In the genomic region with DNA sequence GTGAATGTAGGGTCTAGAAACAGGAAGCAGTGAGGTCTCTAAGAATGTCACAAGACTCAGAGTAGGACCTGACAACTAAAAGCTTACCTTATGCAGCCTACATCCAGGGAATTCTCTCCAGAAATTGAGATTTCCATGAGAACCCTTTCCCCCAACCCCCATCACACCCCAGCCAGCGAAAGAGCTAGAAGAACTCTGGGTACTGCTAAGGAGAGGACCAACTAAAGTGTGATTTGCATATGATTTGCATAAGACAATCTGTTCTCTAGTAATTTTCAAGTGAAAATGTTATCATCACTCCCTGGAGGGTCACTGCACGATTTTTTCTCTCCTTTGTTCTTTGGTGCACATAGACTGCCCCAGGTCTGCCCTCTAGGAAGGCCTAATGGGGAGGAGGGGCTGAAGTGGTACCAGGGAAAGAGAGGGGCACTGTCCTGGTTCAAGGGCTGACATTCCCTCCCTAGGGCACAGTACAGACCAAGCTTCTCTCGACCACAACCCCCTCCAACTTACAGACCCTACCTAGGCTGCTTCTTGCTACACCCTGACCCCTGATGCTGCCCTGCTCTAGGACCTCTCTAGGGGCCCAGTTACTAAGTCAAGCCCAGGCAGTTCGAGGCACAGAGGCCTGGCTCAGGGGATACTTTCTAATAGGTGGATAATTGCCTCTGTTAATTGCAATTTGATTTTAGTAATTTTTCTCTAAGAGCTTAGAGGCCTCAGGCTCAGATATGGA, we compare ENCODE assay signal across 25 mouse cellular contexts.
A peak's percentile ranks its signal among the peaks of the same experiment; 100 is the strongest.
DNase-seq lines count a peak whose midpoint lies in the region; ATAC-seq and TF ChIP-seq lines count a peak whose summit lies in the region.
"Had no signal": no experiment of that assay in that cellular context is flagged by ENCODE, and none has a peak within 500 bp of the region (broad histone marks: within the 10 kb centered on the region; RNA-seq: fewer than 3 reads in every experiment).

No protein-coding gene starts in this region.

- TF ChIP-seq CTCF in CH12.LX (conservative IDR thresholded peaks at IDR 0.05 in 1 of 2, IDR thresholded peaks at IDR 0.05 in 1 of 2; ENCODE audit: low read depth in 2 of 2, low read length in 2 of 2) = no peak

- no peak for TF ChIP-seq POLR2A in CH12.LX (IDR thresholded peaks at IDR 0.05; ENCODE audit: low read depth, low read length)

- TF ChIP-seq RAD21 in CH12.LX (IDR thresholded peaks at IDR 0.05; ENCODE audit: low read depth, low read length) = no peak

- H3K4me2 ChIP-seq in forebrain, embryonic 15.5 days (replicated peaks) = no peak overlapping the region
- H3K4me2 ChIP-seq in midbrain, embryonic 12.5 days (replicated peaks) = no peak overlapping the region
- no peak overlapping the region for H3K4me2 ChIP-seq in midbrain, embryonic 11.5 days
- H3K4me2 ChIP-seq in CH12.LX (ENCODE audit: insufficient read depth, low read depth, poor library complexity, severe bottlenecking) = no peak overlapping the region
- H3K4me2 ChIP-seq in forebrain, embryonic 16.5 days (ENCODE audit: low read length) = no peak overlapping the region
- H3K4me2 ChIP-seq: heart, embryonic 12.5 days; kidney, embryonic 15.5 days; liver, embryonic 13.5 days; lung, embryonic 14.5 days had no signal

- H3K79me2 ChIP-seq in CH12.LX (replicated peaks; ENCODE audit: control insufficient read depth, extremely low read depth, insufficient read depth, poor library complexity, severe bottlenecking) = no peaks in the 10 kb centered on the region

- peaks cover 36% of the 10 kb centered on the region for H3K4me1 ChIP-seq in forebrain, embryonic 15.5 days
- peaks cover 28% of the 10 kb centered on the region for H3K4me1 ChIP-seq in forebrain, embryonic 10.5 days
- H3K4me1 ChIP-seq in midbrain, embryonic 12.5 days = peaks cover 13% of the 10 kb centered on the region
- H3K4me1 ChIP-seq in midbrain, embryonic 11.5 days (ENCODE audit: control insufficient read depth, insufficient read depth, low read length) = peaks cover 6% of the 10 kb centered on the region; the same call in 1 of the 2 replicates
- peaks cover 3 to 16% of the 10 kb centered on the region in 2 experiments; a peak in 2 of 4 replicates for H3K4me1 ChIP-seq in CH12.LX (ENCODE audit: control insufficient read depth in 1 of 2, insufficient read depth in 2 of 2)
- H3K4me1 ChIP-seq in forebrain, embryonic 16.5 days (replicated peaks; ENCODE audit: control insufficient read depth, insufficient read depth, low read length) = peaks cover 16% of the 10 kb centered on the region
- H3K4me1 ChIP-seq in heart, embryonic 10.5 days = peaks cover 28% of the 10 kb centered on the region

- dilution Hi-C loops in CH12.LX (cut with MboI; ENCODE audit: extremely low pct_ligation_motif_present, extremely low pct_unique_long_range_greater_than_20kb, low sequenced_read_pairs) = no loop called here

- no peak overlapping the region for H3K9ac ChIP-seq in forebrain, embryonic 15.5 days (replicated peaks)
- no peak overlapping the region for H3K9ac ChIP-seq in midbrain, embryonic 12.5 days (replicated peaks)
- no peak overlapping the region for H3K9ac ChIP-seq in midbrain, embryonic 11.5 days (ENCODE audit: low read length)
- H3K9ac ChIP-seq in CH12.LX (ENCODE audit: insufficient read depth, low read depth) = no peak overlapping the region
- no peak overlapping the region for H3K9ac ChIP-seq in forebrain, embryonic 16.5 days (replicated peaks; ENCODE audit: low read depth, low read length)
- H3K9ac ChIP-seq: heart, embryonic 12.5 days; kidney, embryonic 15.5 days; liver, embryonic 13.5 days; lung, embryonic 14.5 days had no signal

- no peaks in the 10 kb centered on the region for H3K9me3 ChIP-seq in forebrain, embryonic 15.5 days
- no peaks in the 10 kb centered on the region for H3K9me3 ChIP-seq in forebrain, embryonic 10.5 days
- H3K9me3 ChIP-seq in midbrain, embryonic 12.5 days = no peaks in the 10 kb centered on the region
- no peaks in the 10 kb centered on the region for H3K9me3 ChIP-seq in midbrain, embryonic 11.5 days (ENCODE audit: control insufficient read depth, low read length)
- H3K9me3 ChIP-seq in CH12.LX (replicated peaks; ENCODE audit: low read length) = no peaks in the 10 kb centered on the region
- H3K9me3 ChIP-seq in forebrain, embryonic 16.5 days (ENCODE audit: control insufficient read depth, low read length) = no peaks in the 10 kb centered on the region
- no peaks in the 10 kb centered on the region for H3K9me3 ChIP-seq in heart, embryonic 10.5 days
- H3K9me3 ChIP-seq: G1E; heart, embryonic 12.5 days; kidney, embryonic 15.5 days; liver, embryonic 13.5 days; megakaryocyte, embryonic 14.5 days had no signal

- in situ Hi-C loops in CH12.LX (cut with MboI; ENCODE audit: low pct_ligation_motif_present, low pct_unique_long_range_greater_than_20kb, low sequenced_read_pairs) = no loop called here

- peak overlapping the region; percentile 80 for H3K27ac ChIP-seq in forebrain, embryonic 15.5 days (replicated peaks)
- H3K27ac ChIP-seq in forebrain, embryonic 10.5 days = no peak overlapping the region
- H3K27ac ChIP-seq in midbrain, embryonic 12.5 days (replicated peaks) = no peak overlapping the region
- no peak overlapping the region for H3K27ac ChIP-seq in midbrain, embryonic 11.5 days (ENCODE audit: low read depth, low read length)
- H3K27ac ChIP-seq in CH12.LX (ENCODE audit: insufficient read depth, low read depth) = no peak overlapping the region
- H3K27ac ChIP-seq in forebrain, embryonic 16.5 days (ENCODE audit: low read length) = peak overlapping the region; percentile 79
- H3K27ac ChIP-seq in heart, embryonic 10.5 days = no peak overlapping the region
- H3K27ac ChIP-seq: kidney, embryonic 15.5 days; liver, embryonic 13.5 days had no signal

- DNase-seq in forebrain, embryonic 10.5 days (ENCODE audit: extremely low spot score, low spot score) = no peak
- DNase-seq in midbrain, embryonic 11.5 days (ENCODE audit: low spot score, missing footprints) = no peak
- DNase-seq in CH12.LX (ENCODE audit: extremely low read depth) = peak; percentile 13
- DNase-seq in heart, embryonic 10.5 days (ENCODE audit: low spot score) = no peak
- DNase-seq in thymus, postnatal 0 days (ENCODE audit: low spot score) = no peak
- DNase-seq: adrenal gland, adult 2 months; cerebellum, adult 18-20 months; cerebellum, postnatal 25 days; gastrocnemius, postnatal 14 days; heart, adult 11 months; heart, postnatal 10 days; kidney, adult 11 months; kidney, postnatal 36 days; liver, embryonic 13.5 days; lung, embryonic 14.5 days; lung, postnatal 36 days; right cerebral cortex, postnatal 25 days; spleen, adult 18-20 months had no signal

- no peaks in the 10 kb centered on the region for H3K27me3 ChIP-seq in forebrain, embryonic 15.5 days
- H3K27me3 ChIP-seq in forebrain, embryonic 10.5 days (ENCODE audit: poor library complexity, severe bottlenecking) = peaks cover 98% of the 10 kb centered on the region
- peaks cover 85% of the 10 kb centered on the region for H3K27me3 ChIP-seq in midbrain, embryonic 12.5 days
- peaks cover 33% of the 10 kb centered on the region for H3K27me3 ChIP-seq in midbrain, embryonic 11.5 days (ENCODE audit: control insufficient read depth, insufficient read depth, low read length)
- H3K27me3 ChIP-seq in CH12.LX (replicated peaks) = no peaks in the 10 kb centered on the region
- H3K27me3 ChIP-seq in forebrain, embryonic 16.5 days (replicated peaks; ENCODE audit: control insufficient read depth, insufficient read depth, low read length) = no peaks in the 10 kb centered on the region; the same call in 1 of the 2 replicates
- peaks cover 66% of the 10 kb centered on the region for H3K27me3 ChIP-seq in heart, embryonic 10.5 days (ENCODE audit: insufficient read depth, poor library complexity, severe bottlenecking)

- H3K4me3 ChIP-seq in forebrain, embryonic 15.5 days = no peak overlapping the region
- no peak overlapping the region for H3K4me3 ChIP-seq in forebrain, embryonic 10.5 days
- no peak overlapping the region for H3K4me3 ChIP-seq in midbrain, embryonic 12.5 days
- no peak overlapping the region for H3K4me3 ChIP-seq in midbrain, embryonic 11.5 days (ENCODE audit: low read depth, low read length)
- H3K4me3 ChIP-seq in CH12.LX (replicated peaks in 1 of 3; ENCODE audit: low read depth in 2 of 3, low read length in 2 of 3, poor library complexity in 1 of 3) = no peak overlapping the region
- no peak overlapping the region for H3K4me3 ChIP-seq in forebrain, embryonic 16.5 days (replicated peaks; ENCODE audit: low read length)
- H3K4me3 ChIP-seq in heart, embryonic 10.5 days = no peak overlapping the region
- H3K4me3 ChIP-seq: heart, embryonic 12.5 days; kidney, embryonic 15.5 days; liver, embryonic 13.5 days; megakaryocyte, embryonic 14.5 days had no signal

- no peak for TF ChIP-seq EP300 in CH12.LX (IDR thresholded peaks at IDR 0.05; ENCODE audit: low read length)

- WGBS in forebrain, embryonic 15.5 days = 55% methylated on average over 4 of the region's 4 CpGs
- WGBS in forebrain, embryonic 10.5 days = 64% methylated on average over 4 of the region's 4 CpGs
- WGBS in midbrain, embryonic 12.5 days = 51% methylated on average over 4 of the region's 4 CpGs
- 54% methylated on average over 4 of the region's 4 CpGs for WGBS in midbrain, embryonic 11.5 days
- 43% methylated on average over 4 of the region's 4 CpGs for WGBS in forebrain, embryonic 16.5 days
- WGBS in heart, embryonic 10.5 days = 68% methylated on average over 4 of the region's 4 CpGs

- no peaks in the 10 kb centered on the region for H3K36me3 ChIP-seq in forebrain, embryonic 15.5 days
- H3K36me3 ChIP-seq in forebrain, embryonic 10.5 days (replicated peaks) = no peaks in the 10 kb centered on the region
- no peaks in the 10 kb centered on the region for H3K36me3 ChIP-seq in midbrain, embryonic 12.5 days
- H3K36me3 ChIP-seq in midbrain, embryonic 11.5 days (ENCODE audit: control insufficient read depth, insufficient read depth, low read length) = no peaks in the 10 kb centered on the region
- no peaks in the 10 kb centered on the region for H3K36me3 ChIP-seq in CH12.LX (replicated peaks in 1 of 2; ENCODE audit: control insufficient read depth in 1 of 2, insufficient read depth in 1 of 2, low read length in 1 of 2)
- H3K36me3 ChIP-seq in forebrain, embryonic 16.5 days (ENCODE audit: control insufficient read depth, insufficient read depth) = no peaks in the 10 kb centered on the region
- no peaks in the 10 kb centered on the region for H3K36me3 ChIP-seq in heart, embryonic 10.5 days
- H3K36me3 ChIP-seq: G1E; heart, embryonic 12.5 days; kidney, embryonic 15.5 days; liver, embryonic 13.5 days had no signal

- peak; percentile 39; the same call in 1 of the 2 replicates for ATAC-seq in forebrain, embryonic 15.5 days (replicated peaks)
- peak; percentile 39; the same call in 1 of the 2 replicates for ATAC-seq in midbrain, embryonic 12.5 days (ENCODE audit: low FRiP score, low read depth)
- no peak for ATAC-seq in midbrain, embryonic 11.5 days (ENCODE audit: low FRiP score)
- ATAC-seq in forebrain, embryonic 16.5 days = peak; percentile 60

TF ChIP-seq in CH12.LX, 34 proteins besides CTCF, POLR2A, EP300 and RAD21:
- TF ChIP-seq IRF4 (IDR thresholded peaks at IDR 0.05; ENCODE audit: low read depth, low read length) (no peak), JUND (conservative IDR thresholded peaks at IDR 0.05; ENCODE audit: low read depth, low read length) (no peak), USF1 (IDR thresholded peaks at IDR 0.05; ENCODE audit: low read depth, low read length) (no peak), ETS1 (conservative IDR thresholded peaks at IDR 0.05; ENCODE audit: low read depth, low read length) (no peak), MXI1 (IDR thresholded peaks at IDR 0.05; ENCODE audit: low read depth, low read length) (no peak)

Comparison
In these comparisons a context has a peak if more than half of its experiments do, and no peak if none do; other contexts are left out.
1. H3K27ac ChIP-seq: peak in forebrain, embryonic 15.5 days (single experiment) and forebrain, embryonic 16.5 days (single experiment); none in forebrain, embryonic 10.5 days (single experiment), midbrain, embryonic 12.5 days (single experiment), midbrain, embryonic 11.5 days (single experiment), CH12.LX (single experiment) and heart, embryonic 10.5 days (single experiment).